Mouse (Mus musculus) intestine, postnatal 0 days (tissue): ENCODE measurements at regions not wholly inside any gene's neighbourhood (a gene's known extent, or its start where the extent isn't known, plus 50 kb on each side); places are given as distances from the start of the nearest gene placed in this dataset.

Experiments
- ATAC-seq: fragments of 200-750 bp; cut with Nextera tagmentation; 2 replicates; pipeline ENCODE4 v1.8.0; 2017; ENCODE audit warnings: mild to moderate bottlenecking, moderate TSS enrichment, moderate library complexity
- H3K27ac ChIP-seq: fragments of 300-500 bp; sonication (generic); 2 replicates; pipeline ENCODE4 v1.5.1; 2014; ENCODE audit warnings: mild to moderate bottlenecking, low read depth, low read length, moderate library complexity
- H3K27me3 ChIP-seq: fragments of 300-500 bp; sonication (generic); replicated peaks from 2 replicates; pipeline ENCODE4 v1.6.1; 2014; ENCODE audit warnings: low read length, mixed read lengths; ENCODE audit not compliant: control insufficient read depth, insufficient read depth
- H3K36me3 ChIP-seq: fragments of 300-500 bp; sonication (generic); 2 replicates; pipeline ENCODE4 v1.6.1; 2014; ENCODE audit warnings: mild to moderate bottlenecking, moderate library complexity; ENCODE audit not compliant: control insufficient read depth, insufficient read depth
- H3K4me1 ChIP-seq: fragments of 300-500 bp; sonication (generic); replicated peaks from 2 replicates; pipeline ENCODE4 v1.6.1; 2014; ENCODE audit warnings: antibody characterized with exemption, low read length, mixed read lengths; ENCODE audit not compliant: control insufficient read depth, insufficient read depth
- H3K4me2 ChIP-seq: fragments of 300-500 bp; sonication (generic); replicated peaks from 2 replicates; pipeline ENCODE4 v1.6.1; 2014; ENCODE audit warnings: low read depth, mild to moderate bottlenecking, moderate library complexity
- H3K4me3 ChIP-seq: fragments of 300-500 bp; sonication (generic); 2 replicates; pipeline ENCODE4 v1.5.1; 2014; ENCODE audit warnings: low read depth, low read length
- H3K9ac ChIP-seq: fragments of 300-500 bp; sonication (generic); 2 replicates; pipeline ENCODE4 v1.6.1; 2014; ENCODE audit warnings: mild to moderate bottlenecking, low read depth, low read length
- H3K9me3 ChIP-seq: fragments of 300-500 bp; sonication (generic); 2 replicates; pipeline ENCODE4 v1.6.1; 2016; ENCODE audit warnings: mixed run types; ENCODE audit not compliant: control insufficient read depth
- CTCF ChIP-seq: sonication (generic); IDR thresholded peaks from 2 replicates; pipeline ENCODE4 v1.5.1; 2016; ENCODE audit warnings: low read depth, mild to moderate bottlenecking, control low read depth, antibody characterized with exemption, moderate library complexity
- WGBS: fragments of 180-500 bp; shearing (Covaris S2); extraction: QIAGEN DNeasy Blood & Tissue Kit; methylation state at CpG from one replicate; pipeline ENCODE4 v1.1.7; 2014; 5-methylcytosine and 5-hydroxymethylcytosine counted together

DNA sequence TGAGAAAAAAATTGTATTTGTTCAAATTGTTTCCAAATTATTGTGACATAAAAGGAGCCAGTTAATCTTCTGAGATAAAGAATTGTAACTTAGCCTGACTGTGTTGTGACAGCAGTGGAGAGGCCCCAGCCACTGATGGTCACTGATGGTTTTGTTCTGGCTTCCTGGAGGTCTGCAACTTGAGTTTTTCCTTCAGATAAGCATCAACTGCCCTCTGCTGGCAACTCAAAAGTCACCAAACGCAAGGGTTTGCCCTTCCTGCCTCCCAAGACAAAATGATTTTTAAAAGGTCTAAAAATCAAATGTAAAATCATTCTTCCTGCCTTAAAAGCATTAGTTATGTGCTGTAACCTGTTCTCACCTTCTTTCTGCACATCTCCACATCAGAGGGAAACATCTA, 382.6 kb downstream of the 9430069I07Rik start:
- WGBS = 32% methylated on average over 1 of the region's 1 CpGs
- no peak overlapping the region for H3K9ac ChIP-seq
- H3K4me3 ChIP-seq = no peak overlapping the region
- H3K27ac ChIP-seq = no peak overlapping the region
- no peak for ATAC-seq
- TF ChIP-seq CTCF = peak; percentile 56
- no peaks in the 10 kb centered on the region for H3K27me3 ChIP-seq
- no peaks in the 10 kb centered on the region for H3K36me3 ChIP-seq
- no peaks in the 10 kb centered on the region for H3K4me1 ChIP-seq
- no peaks in the 10 kb centered on the region for H3K9me3 ChIP-seq
- no peak overlapping the region for H3K4me2 ChIP-seq

DNA sequence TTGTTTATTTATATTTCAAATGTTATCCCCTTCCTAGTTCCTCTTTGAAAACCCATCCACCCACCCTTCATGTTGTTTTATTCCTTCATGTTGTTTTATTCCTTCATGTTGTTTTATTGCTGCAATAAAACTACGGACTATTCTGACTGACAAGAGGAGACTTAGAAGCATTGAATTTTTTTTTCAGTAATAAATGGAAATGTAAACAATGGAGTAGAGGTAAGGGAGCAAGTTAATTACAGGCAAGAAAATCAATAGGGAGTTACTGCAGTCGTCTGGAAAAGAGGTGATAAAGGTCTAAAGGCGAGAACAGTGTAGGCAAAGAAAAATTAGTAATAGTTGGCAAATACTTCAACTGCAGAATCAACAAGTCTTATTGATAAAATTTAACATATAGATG, 384.2 kb downstream of the 9430069I07Rik start:
- Histone ChIP-seq H3K9me3 (no peaks in the 10 kb centered on the region), H3K27me3 (no peaks in the 10 kb centered on the region), H3K9ac (no peak overlapping the region), H3K36me3 (no peaks in the 10 kb centered on the region), H3K4me1 (no peaks in the 10 kb centered on the region), H3K4me3 (no peak overlapping the region), H3K27ac (no peak overlapping the region), H3K4me2 (no peak overlapping the region)
- ATAC-seq = no peak
- TF ChIP-seq CTCF = no peak
- 26% methylated on average over 3 of the region's 3 CpGs for WGBS

DNA sequence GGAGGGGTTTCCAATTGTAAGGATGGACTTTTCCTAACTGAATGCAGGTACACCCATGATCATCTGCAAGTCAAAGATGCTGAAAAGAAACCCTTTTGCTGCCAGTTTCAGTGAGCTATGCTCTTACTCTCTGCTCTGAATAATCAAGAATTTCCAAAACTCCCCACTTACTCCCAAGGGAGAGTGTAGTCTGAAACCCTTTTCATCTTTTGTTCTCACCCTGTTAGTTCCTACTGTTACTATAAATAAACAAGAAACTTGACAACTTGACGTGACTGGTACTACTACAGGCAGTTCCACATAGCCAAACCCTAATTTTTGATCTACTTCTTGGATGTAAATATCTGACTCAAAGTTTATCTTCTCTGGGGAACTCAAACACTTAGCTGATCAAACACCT, 388.3 kb downstream of the 9430069I07Rik start:
- Histone ChIP-seq H3K4me3 (no peak overlapping the region), H3K4me2 (no peak overlapping the region), H3K4me1 (no peaks in the 10 kb centered on the region), H3K27me3 (no peaks in the 10 kb centered on the region), H3K9ac (no peak overlapping the region), H3K27ac (no peak overlapping the region), H3K36me3 (no peaks in the 10 kb centered on the region), H3K9me3 (no peaks in the 10 kb centered on the region)
- no peak for ATAC-seq
- 51% methylated on average over 1 of the region's 1 CpGs for WGBS
- no peak for TF ChIP-seq CTCF

DNA sequence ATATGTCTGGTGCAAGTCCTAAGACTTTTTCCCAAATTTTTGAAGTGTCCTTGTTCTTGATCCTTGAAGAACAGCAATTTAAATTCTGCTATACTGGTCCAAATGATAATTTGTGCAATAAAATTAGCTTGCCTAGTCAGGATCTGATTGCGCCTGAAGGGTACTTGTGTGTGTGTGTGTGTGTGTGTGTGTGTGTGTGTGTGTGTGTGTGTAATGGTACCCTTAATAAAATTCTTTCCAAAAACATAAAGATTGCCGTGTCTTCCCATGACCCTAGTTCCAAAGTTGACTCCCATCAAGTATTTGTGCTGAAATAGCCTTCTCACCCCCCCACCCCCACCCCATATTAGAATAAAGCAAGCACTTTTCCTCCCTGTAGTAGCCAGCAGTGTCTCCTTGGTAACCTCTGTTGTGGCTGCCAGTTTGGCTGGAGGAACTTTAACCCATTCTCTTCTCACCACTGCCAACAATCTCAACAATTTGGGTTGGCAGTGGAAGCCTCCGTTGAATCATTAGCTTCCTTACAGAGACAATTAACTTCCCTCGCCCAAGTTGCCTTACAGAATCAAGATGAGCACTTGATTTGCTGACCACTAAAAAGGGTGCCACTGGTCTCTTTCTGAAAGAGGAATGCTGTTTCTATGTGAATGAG, 422.5 kb downstream of the 9430069I07Rik start:
- no peaks in the 10 kb centered on the region for H3K27me3 ChIP-seq
- no peak for ATAC-seq
- no peaks in the 10 kb centered on the region for H3K36me3 ChIP-seq
- H3K4me3 ChIP-seq = no peak overlapping the region
- H3K4me1 ChIP-seq = no peaks in the 10 kb centered on the region
- H3K9me3 ChIP-seq = no peaks in the 10 kb centered on the region
- H3K4me2 ChIP-seq = no peak overlapping the region
- TF ChIP-seq CTCF = no peak
- 77% methylated on average over 4 of the region's 4 CpGs for WGBS
- H3K27ac ChIP-seq = no peak overlapping the region
- H3K9ac ChIP-seq = no peak overlapping the region

DNA sequence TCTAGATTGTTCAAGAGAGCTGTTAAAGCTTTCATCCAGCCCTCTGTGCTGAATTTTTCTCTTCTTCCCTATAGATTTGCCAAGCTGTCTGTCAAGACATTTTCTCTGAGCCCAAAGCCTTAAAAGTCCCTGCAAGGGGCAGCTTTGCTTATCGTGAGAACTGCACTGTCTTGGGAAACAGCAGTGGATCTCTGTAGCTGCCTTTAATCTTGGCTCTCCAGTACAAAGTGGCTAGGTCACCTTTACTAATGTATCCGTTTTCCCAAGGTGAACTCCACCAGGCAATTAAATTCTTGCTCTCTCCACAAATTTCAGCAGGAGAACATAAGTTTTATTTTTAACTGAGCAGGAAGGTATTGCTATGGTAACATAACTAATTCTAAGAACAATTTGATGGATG, 431.2 kb downstream of the 9430069I07Rik start:
- TF ChIP-seq CTCF = no peak
- no peak overlapping the region for H3K27ac ChIP-seq
- H3K9ac ChIP-seq = no peak overlapping the region
- no peak overlapping the region for H3K4me2 ChIP-seq
- H3K4me1 ChIP-seq = no peaks in the 10 kb centered on the region
- H3K4me3 ChIP-seq = no peak overlapping the region
- H3K9me3 ChIP-seq = no peaks in the 10 kb centered on the region
- 67% methylated on average over 2 of the region's 2 CpGs for WGBS
- no peak for ATAC-seq
- H3K27me3 ChIP-seq = no peaks in the 10 kb centered on the region
- no peaks in the 10 kb centered on the region for H3K36me3 ChIP-seq

DNA sequence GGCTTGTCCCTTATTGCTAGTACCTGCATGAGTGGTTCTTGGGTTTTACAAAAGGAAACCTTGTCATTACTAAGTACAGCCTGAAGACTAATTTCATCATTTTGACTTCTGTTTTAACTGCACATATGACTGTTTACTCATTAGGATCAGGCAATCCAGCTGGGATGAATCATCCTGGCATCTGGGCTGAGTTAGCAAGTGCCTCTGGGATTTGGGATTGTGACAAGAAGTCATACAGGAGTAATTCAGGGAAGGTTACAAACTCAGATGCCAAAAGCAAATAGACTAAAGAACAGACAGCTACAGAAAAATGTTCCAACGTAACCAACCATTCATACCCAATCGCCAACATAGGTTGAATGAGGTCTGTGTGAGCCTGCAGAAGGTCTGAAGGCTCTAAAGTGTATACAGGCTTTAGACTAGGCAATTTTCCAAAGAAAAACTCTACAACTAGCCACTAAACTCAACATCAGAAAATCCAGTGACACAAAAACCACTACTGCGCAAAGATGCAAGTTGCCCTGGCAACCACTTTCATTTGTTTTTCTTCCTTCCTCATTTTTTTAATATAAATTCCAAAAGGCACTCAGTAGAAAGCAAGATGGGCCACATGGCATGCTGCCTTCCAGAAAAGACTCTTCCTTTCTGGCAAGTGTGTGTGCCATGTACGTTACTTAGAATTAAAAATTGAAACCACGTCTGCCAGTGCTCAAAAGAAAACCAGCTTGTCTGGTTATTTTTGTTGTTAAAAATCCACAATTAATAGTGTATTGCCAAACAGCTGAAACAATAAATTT, 433.4 kb downstream of the 9430069I07Rik start:
- H3K36me3 ChIP-seq = no peaks in the 10 kb centered on the region
- no peak overlapping the region for H3K9ac ChIP-seq
- no peak overlapping the region for H3K4me2 ChIP-seq
- ATAC-seq = no peak
- no peak overlapping the region for H3K4me3 ChIP-seq
- no peaks in the 10 kb centered on the region for H3K27me3 ChIP-seq
- H3K9me3 ChIP-seq = no peaks in the 10 kb centered on the region
- H3K27ac ChIP-seq = no peak overlapping the region
- 68% methylated on average over 5 of the region's 5 CpGs for WGBS
- no peaks in the 10 kb centered on the region for H3K4me1 ChIP-seq
- TF ChIP-seq CTCF = no peak
